Mouse (Mus musculus): ENCODE data around the gene Bbs9.

- TF ChIP-seq EP300 (IDR thresholded peaks at IDR 0.05) (no peak), CTCF (IDR thresholded peaks at IDR 0.05) (no peak)
Measured at GRCm38 (mm10) chr9:22468899-22469259, 6.6 kb upstream of the Bbs9 start.
